Mouse (Mus musculus) kidney, embryonic 14.5 days (tissue): Measurements from ENCODE around the gene Fate1. TPM values are rescaled to one million over a fixed set of nuclear protein-coding genes. Genes with fewer than 3 reads are reported as not detected.

Experiments used
- ATAC-seq: fragments of 200-750 bp; cut with Nextera tagmentation; 2 replicates; pipeline ENCODE4 v1.8.0; 2017; ENCODE audit warnings: moderate number of reproducible peaks, mild to moderate bottlenecking, moderate TSS enrichment, moderate library complexity; ENCODE audit not compliant: low FRiP score, low TSS enrichment
- H3K27ac ChIP-seq: fragments of 300-500 bp; sonication (generic); 2 replicates; pipeline ENCODE4 v1.5.1; 2014; ENCODE audit warnings: low read depth, mild to moderate bottlenecking, low read length, moderate library complexity, mixed read lengths
- H3K27me3 ChIP-seq: fragments of 300-500 bp; sonication (generic); 2 replicates; pipeline ENCODE4 v1.6.1; 2014; ENCODE audit warnings: mild to moderate bottlenecking, low read length; ENCODE audit not compliant: control insufficient read depth, insufficient read depth
- H3K36me3 ChIP-seq: fragments of 300-500 bp; sonication (generic); 2 replicates; pipeline ENCODE4 v1.6.1; 2014; ENCODE audit warnings: low read length, mixed read lengths; ENCODE audit not compliant: control insufficient read depth, insufficient read depth
- H3K4me1 ChIP-seq: fragments of 300-500 bp; sonication (generic); 2 replicates; pipeline ENCODE4 v1.6.1; 2014; ENCODE audit warnings: low read length, mixed read lengths; ENCODE audit not compliant: control insufficient read depth, insufficient read depth
- H3K4me2 ChIP-seq: fragments of 300-500 bp; sonication (generic); replicated peaks from 2 replicates; pipeline ENCODE4 v1.6.1; 2014; ENCODE audit warnings: low read depth, mild to moderate bottlenecking, low read length
- H3K4me3 ChIP-seq: fragments of 300-500 bp; sonication (generic); 2 replicates; pipeline ENCODE4 v1.5.1; 2014; ENCODE audit warnings: mild to moderate bottlenecking, low read length
- H3K9ac ChIP-seq: fragments of 300-500 bp; sonication (generic); 2 replicates; pipeline ENCODE4 v1.6.1; 2014; ENCODE audit warnings: low read depth, mild to moderate bottlenecking, low read length, moderate library complexity
- H3K9me3 ChIP-seq: fragments of 300-500 bp; sonication (generic); 2 replicates; pipeline ENCODE4 v1.6.1; 2016; ENCODE audit warnings: low read length; ENCODE audit not compliant: control insufficient read depth
- WGBS: fragments of 180-500 bp; shearing (Covaris S2); extraction: QIAGEN DNeasy Blood & Tissue Kit; methylation state at CpG from one replicate; pipeline ENCODE4 v1.1.7; 2014; 5-methylcytosine and 5-hydroxymethylcytosine counted together
- polyA plus RNA-seq: library from polyadenylated mRNA; unstranded; fragments of >200 nt; fragmentation: Nextera tagmentation; extraction: Ambion mirVana; gene quantifications from 2 replicates; pipeline ENCODE4 v1.2.1, GENCODE M21; 2014

Gene Fate1
- polyA plus RNA-seq, 1 experiment from 2014 or later: not detected

DNA sequence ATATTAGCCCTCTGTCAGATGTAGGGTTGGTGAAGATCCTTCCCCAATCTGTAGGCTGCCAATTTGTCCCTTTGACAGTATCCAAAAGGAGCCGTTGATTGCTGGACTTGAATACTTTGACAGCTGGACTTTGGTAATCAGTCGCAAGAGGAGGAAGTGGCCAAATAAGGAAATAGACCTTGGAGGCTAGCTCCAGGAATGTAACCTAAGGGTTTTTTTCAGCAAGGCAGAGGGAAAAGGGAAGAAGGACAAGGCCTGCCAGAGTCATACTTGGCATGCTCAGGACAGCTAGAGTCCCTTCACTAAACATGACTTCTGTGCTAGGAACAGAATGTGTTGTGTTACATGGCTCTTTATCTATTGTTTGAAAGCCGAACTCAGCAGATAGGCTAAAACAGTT, 7.7 kb downstream of the Fate1 start:
- Histone ChIP-seq H3K9me3 (no peaks in the 10 kb centered on the region), H3K36me3 (no peaks in the 10 kb centered on the region), H3K4me2 (no peak overlapping the region), H3K9ac (no peak overlapping the region), H3K27ac (no peak overlapping the region), H3K4me3 (no peak overlapping the region), H3K27me3 (no peaks in the 10 kb centered on the region), H3K4me1 (no peaks in the 10 kb centered on the region)
- ATAC-seq: no peak
- WGBS: 77% methylated on average over 3 of the region's 3 CpGs

DNA sequence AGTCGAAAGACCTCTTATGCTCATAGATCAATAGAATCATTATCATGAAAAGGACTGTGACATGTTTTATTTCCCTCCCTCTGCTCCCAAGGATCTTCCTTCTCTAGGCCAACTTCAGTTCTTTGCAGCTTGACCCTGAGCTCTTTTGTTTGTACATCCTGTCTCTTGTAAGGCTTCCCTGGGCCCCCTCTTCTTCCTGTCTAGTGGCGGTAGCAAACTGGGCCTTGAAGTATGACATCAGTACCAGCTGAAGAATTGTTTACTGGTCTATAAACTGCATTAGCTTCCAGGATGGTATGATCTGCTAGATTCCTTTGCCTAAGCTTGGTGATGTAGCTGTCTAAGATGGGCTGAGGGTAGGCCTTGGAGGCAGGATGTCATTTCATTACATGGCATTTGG, 8.5 kb downstream of the Fate1 start:
- Histone ChIP-seq H3K4me2 (no peak overlapping the region), H3K4me3 (no peak overlapping the region), H3K27me3 (no peaks in the 10 kb centered on the region), H3K9ac (no peak overlapping the region), H3K4me1 (no peaks in the 10 kb centered on the region), H3K36me3 (no peaks in the 10 kb centered on the region), H3K9me3 (no peaks in the 10 kb centered on the region), H3K27ac (no peak overlapping the region)
- ATAC-seq: no peak
- 71% methylated on average over 2 of the region's 2 CpGs for WGBS

DNA sequence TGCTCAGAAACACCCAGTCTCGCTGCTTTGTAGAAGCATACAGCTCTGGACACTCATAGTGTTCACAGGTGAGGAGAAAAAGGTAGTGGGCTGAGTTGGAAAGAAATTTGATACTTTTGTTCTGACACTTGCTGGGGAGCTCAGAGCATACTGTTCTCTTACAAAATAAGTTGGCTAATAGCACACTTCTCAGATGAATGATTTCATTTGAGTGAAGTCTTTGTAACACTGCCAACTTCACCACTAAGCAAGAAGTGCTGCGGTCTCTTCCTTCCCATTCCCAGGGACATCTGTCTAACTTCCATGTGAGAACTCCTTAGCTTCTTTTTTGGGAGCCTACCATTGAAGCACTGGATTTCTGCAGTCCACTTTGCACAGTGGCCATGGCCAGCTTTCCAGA, 10.4 kb downstream of the Fate1 start:
- no peak for ATAC-seq
- no peaks in the 10 kb centered on the region for H3K27me3 ChIP-seq
- no peak overlapping the region for H3K4me2 ChIP-seq
- no peaks in the 10 kb centered on the region for H3K36me3 ChIP-seq
- H3K9me3 ChIP-seq: no peaks in the 10 kb centered on the region
- no peak overlapping the region for H3K4me3 ChIP-seq
- H3K9ac ChIP-seq: no peak overlapping the region
- 70% methylated on average over 2 of the region's 2 CpGs for WGBS
- H3K4me1 ChIP-seq: no peaks in the 10 kb centered on the region
- H3K27ac ChIP-seq: no peak overlapping the region

DNA sequence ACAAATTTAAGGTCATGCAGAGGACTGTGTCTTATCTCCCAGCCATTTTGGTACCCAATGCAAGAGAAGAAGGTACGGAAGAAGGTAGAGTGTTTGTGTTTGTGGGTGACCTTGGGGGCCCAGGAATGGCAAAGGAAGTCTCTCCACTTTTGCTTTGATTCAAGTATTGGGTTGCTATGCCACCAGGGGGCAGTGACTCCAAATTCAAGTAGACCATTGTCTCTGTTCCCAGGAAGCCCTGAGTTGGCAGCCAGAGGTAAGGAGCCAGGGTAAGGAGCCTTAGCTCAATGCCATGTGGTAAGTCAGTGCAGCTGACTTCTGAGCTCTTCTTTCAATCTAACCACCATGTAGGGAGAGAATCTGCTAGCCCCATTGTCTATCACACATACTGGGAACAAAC, 11.0 kb downstream of the Fate1 start:
- 95% methylated on average over 1 of the region's 1 CpGs for WGBS
- Histone ChIP-seq H3K4me2 (no peak overlapping the region), H3K9me3 (no peaks in the 10 kb centered on the region), H3K27ac (no peak overlapping the region), H3K36me3 (no peaks in the 10 kb centered on the region), H3K9ac (no peak overlapping the region), H3K4me1 (no peaks in the 10 kb centered on the region), H3K27me3 (no peaks in the 10 kb centered on the region), H3K4me3 (no peak overlapping the region)
- ATAC-seq: no peak

DNA sequence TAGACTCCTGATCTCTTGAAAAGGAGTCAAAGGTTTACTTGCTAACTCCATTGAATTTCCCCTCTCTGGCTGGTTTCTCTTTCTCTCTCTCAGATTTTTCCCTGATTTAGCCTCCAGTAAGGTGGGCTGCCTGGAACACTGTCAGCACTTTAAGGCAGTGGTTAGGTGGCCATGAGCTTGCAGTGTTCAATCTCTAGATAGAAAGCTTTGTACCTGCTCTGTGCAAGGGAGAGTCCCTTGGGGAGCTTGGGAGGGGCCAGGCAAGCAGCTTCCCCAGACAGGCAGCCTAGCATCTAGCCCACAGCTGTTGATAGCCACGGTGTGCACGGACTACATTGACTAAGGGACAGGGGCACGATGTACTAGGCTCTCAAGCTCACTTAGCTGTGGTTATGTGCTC, 18.8 kb downstream of the Fate1 start, which contains the start of gene Cnga2:
TSS of gene Cnga2 (plus strand) at position 301 of the 400 bp plus-strand sequence.
- no peak within 1 kb of the TSS for H3K4me2 ChIP-seq
- no peak within 1 kb of the TSS for H3K9ac ChIP-seq
- H3K27ac ChIP-seq: no peak within 1 kb of the TSS
- 85% methylated on average over 3 of the region's 3 CpGs for WGBS
- no peaks in the 10 kb centered on the region for H3K27me3 ChIP-seq
- H3K4me1 ChIP-seq: no peaks in the 10 kb centered on the region
- H3K36me3 ChIP-seq: no peaks in the 10 kb centered on the region
- no peaks in the 10 kb centered on the region for H3K9me3 ChIP-seq
- H3K4me3 ChIP-seq: no peak within 1 kb of the TSS
- no peak for ATAC-seq

DNA sequence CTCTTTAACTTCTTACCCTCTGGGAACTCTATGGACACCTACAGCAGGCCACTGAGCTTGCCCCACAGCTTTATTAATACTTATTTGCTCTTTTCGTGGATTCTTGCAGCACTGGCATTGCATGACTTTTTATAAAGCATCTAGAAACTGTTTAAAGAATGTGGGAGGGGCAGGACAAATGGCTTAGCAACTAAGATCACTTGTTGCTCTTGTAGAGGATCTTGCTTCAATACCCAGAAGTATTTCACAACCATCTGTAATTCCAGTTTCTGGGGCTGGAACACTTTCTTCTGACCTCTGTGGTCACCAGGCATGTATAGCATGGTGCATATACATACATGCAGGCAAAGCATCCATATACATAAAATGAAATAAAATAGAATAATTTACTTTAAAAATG, 23.2 kb downstream of the Fate1 start:
- Histone ChIP-seq H3K4me3 (no peak overlapping the region), H3K9ac (no peak overlapping the region), H3K4me1 (no peaks in the 10 kb centered on the region), H3K4me2 (no peak overlapping the region), H3K27me3 (no peaks in the 10 kb centered on the region), H3K36me3 (no peaks in the 10 kb centered on the region), H3K9me3 (no peaks in the 10 kb centered on the region), H3K27ac (no peak overlapping the region)
- ATAC-seq: no peak
- 52% methylated on average over 1 of the region's 1 CpGs for WGBS

DNA sequence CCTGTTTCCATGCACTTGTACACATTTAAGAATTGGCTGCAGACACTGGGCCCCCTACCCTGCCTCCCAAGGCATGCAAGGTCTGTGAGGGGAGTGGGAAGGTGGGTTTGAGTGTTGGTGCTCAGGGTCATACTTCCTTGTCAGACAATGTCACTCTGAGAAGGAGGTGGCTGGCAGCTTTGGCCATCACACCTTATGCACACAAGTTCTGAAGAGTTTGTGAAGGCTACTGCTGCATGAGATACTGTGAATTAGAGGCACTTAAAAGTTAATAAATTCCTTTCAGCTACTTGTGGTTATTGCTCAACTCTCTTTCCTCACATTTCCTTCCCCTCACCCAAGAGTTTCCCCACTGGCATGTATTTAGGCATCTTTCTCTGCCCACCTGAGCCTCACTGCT, 37.1 kb downstream of the Fate1 start:
- Histone ChIP-seq H3K4me2 (no peak overlapping the region), H3K4me1 (no peaks in the 10 kb centered on the region), H3K27me3 (no peaks in the 10 kb centered on the region), H3K27ac (no peak overlapping the region), H3K9me3 (no peaks in the 10 kb centered on the region), H3K9ac (no peak overlapping the region), H3K4me3 (no peak overlapping the region), H3K36me3 (no peaks in the 10 kb centered on the region)
- ATAC-seq: no peak

DNA sequence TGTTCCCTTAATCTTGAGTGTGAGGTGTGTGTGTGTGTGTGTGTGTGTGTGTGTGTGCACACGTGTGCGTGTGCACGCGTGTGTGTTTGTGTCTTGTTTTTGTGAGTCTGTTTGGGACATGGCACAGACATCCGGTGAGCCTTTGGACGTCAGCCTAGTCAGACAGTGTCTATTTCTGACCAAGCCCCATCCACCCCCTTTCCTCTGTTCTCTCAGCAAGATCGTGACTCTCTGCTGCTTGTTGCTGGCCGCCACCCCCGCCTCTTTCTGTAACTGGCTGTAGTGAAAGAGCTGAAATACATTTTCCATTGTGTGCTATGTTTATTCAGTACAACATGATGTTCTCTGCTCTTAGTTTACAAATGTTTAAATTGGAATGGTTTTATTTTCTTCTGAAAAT, 39.5 kb downstream of the Fate1 start:
- no peaks in the 10 kb centered on the region for H3K9me3 ChIP-seq
- H3K27ac ChIP-seq: no peak overlapping the region
- no peak overlapping the region for H3K9ac ChIP-seq
- H3K27me3 ChIP-seq: no peaks in the 10 kb centered on the region
- WGBS: 74% methylated on average over 9 of the region's 9 CpGs
- H3K4me3 ChIP-seq: no peak overlapping the region
- no peak overlapping the region for H3K4me2 ChIP-seq
- no peaks in the 10 kb centered on the region for H3K36me3 ChIP-seq
- ATAC-seq: no peak
- no peaks in the 10 kb centered on the region for H3K4me1 ChIP-seq

DNA sequence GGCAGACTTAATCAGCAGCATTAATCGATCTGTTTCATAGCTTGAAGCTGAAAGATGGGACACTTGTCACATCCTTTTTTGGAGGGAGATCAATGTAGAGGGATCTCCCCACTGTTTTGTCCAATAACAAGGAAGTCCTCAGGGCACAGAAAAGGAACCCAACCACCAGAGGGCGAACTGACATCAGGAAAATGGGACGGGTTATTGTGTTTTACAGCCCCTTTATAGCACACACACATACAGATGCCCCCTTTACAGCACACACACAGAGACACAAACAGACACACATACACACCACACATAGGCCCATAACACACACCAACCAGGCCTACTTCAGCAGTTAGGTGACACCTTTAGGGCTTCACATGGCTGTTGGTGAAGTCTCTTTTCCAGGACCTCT, 40.0 kb downstream of the Fate1 start:
- H3K27me3 ChIP-seq: no peaks in the 10 kb centered on the region
- H3K4me3 ChIP-seq: no peak overlapping the region
- H3K9me3 ChIP-seq: no peaks in the 10 kb centered on the region
- WGBS: 29% methylated on average over 3 of the region's 3 CpGs
- no peak overlapping the region for H3K9ac ChIP-seq
- no peaks in the 10 kb centered on the region for H3K36me3 ChIP-seq
- H3K4me2 ChIP-seq: no peak overlapping the region
- no peak overlapping the region for H3K27ac ChIP-seq
- H3K4me1 ChIP-seq: no peaks in the 10 kb centered on the region
- no peak for ATAC-seq

DNA sequence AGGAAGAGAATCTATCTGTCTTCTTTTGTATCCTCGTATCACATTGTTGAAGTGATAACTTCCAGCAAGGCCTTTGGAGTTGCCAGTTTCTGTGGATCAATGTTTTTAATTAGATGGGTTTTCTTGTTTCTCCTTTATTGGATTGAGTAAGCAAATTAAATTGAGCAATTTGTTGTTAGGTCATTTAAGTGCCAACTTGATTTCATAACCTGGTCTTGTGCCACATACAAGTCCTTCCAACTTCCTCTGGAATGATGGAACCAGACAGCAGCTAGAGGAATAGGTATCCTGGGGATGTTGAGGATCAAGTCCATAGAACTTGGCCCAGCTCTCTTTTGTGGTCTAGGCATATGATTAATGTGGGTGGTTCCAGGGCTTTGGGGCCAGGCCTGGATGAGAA, 49.5 kb downstream of the Fate1 start:
- Histone ChIP-seq H3K9me3 (no peaks in the 10 kb centered on the region), H3K4me3 (no peak overlapping the region), H3K4me1 (no peaks in the 10 kb centered on the region), H3K36me3 (no peaks in the 10 kb centered on the region), H3K27me3 (no peaks in the 10 kb centered on the region), H3K9ac (no peak overlapping the region), H3K27ac (no peak overlapping the region), H3K4me2 (no peak overlapping the region)
- ATAC-seq: no peak
- 88% methylated on average over 1 of the region's 1 CpGs for WGBS
